Mouse (Mus musculus) limb, embryonic 14.5 days (tissue): ENCODE results near the gene Tram2. TPM values are rescaled to one million over a fixed set of nuclear protein-coding genes. Genes with fewer than 3 reads are reported as not detected.

ENCODE experiments used
- ATAC-seq: fragments of 200-750 bp; cut with Nextera tagmentation; 2 replicates; pipeline ENCODE4 v1.8.0; 2017; ENCODE audit warnings: low read depth, moderate number of reproducible peaks, moderate TSS enrichment; ENCODE audit not compliant: low FRiP score
- DNase-seq: peaks from one replicate; pipeline ENCODE4 v3.0.0-alpha.2; 2015; ENCODE audit warnings: low spot score
- H3K27ac ChIP-seq: fragments of 300-500 bp; sonication (generic); replicated peaks from 2 replicates; pipeline ENCODE4 v1.5.1; 2014; ENCODE audit warnings: low read depth, mild to moderate bottlenecking, low read length, moderate library complexity, mixed read lengths
- H3K27me3 ChIP-seq: fragments of 300-500 bp; sonication (generic); 2 replicates; pipeline ENCODE4 v1.6.1; 2014; ENCODE audit warnings: low read length, mixed read lengths; ENCODE audit not compliant: control insufficient read depth, insufficient read depth
- H3K36me3 ChIP-seq: fragments of 300-500 bp; sonication (generic); 2 replicates; pipeline ENCODE4 v1.6.1; 2014; ENCODE audit warnings: mild to moderate bottlenecking, low read length, moderate library complexity, mixed read lengths; ENCODE audit not compliant: control insufficient read depth, insufficient read depth
- H3K4me1 ChIP-seq: fragments of 300-500 bp; sonication (generic); 2 replicates; pipeline ENCODE4 v1.6.1; 2014; ENCODE audit warnings: antibody characterized with exemption, low read length, mixed read lengths; ENCODE audit not compliant: control insufficient read depth, insufficient read depth
- H3K4me2 ChIP-seq: fragments of 300-500 bp; sonication (generic); replicated peaks from 2 replicates; pipeline ENCODE4 v1.6.1; 2014; ENCODE audit warnings: low read depth, mild to moderate bottlenecking, low read length, moderate library complexity; ENCODE audit not compliant: severe bottlenecking
- H3K4me3 ChIP-seq: fragments of 300-500 bp; sonication (generic); replicated peaks from 2 replicates; pipeline ENCODE4 v1.5.1; 2014; ENCODE audit warnings: low read length
- H3K9ac ChIP-seq: fragments of 300-500 bp; sonication (generic); 2 replicates; pipeline ENCODE4 v1.6.1; 2014; ENCODE audit warnings: mild to moderate bottlenecking, low read depth, low read length, moderate library complexity; ENCODE audit not compliant: severe bottlenecking
- H3K9me3 ChIP-seq: fragments of 300-500 bp; sonication (generic); 2 replicates; pipeline ENCODE4 v1.6.1; 2016; ENCODE audit warnings: low read length; ENCODE audit not compliant: control insufficient read depth
- POLR2A ChIP-seq: fragments of 200-500 bp; IDR thresholded peaks from 2 replicates; pipeline ENCODE4 v1.8.0; 2012; ENCODE audit warnings: inconsistent platforms, mild to moderate bottlenecking, moderate library complexity, borderline replicate concordance; ENCODE audit not compliant: insufficient read depth, insufficient read length; ENCODE audit errors: extremely low read depth
- WGBS: fragments of 180-500 bp; shearing (Covaris S2); extraction: QIAGEN DNeasy Blood & Tissue Kit; methylation state at CpG from one replicate; pipeline ENCODE4 v1.1.7; 2014; 5-methylcytosine and 5-hydroxymethylcytosine counted together
- polyA plus RNA-seq, 2 experiments: library from polyadenylated mRNA; depleted of rRNA in 1 of 2; stranded (reverse) in 1 of 2; unstranded in 1 of 2; fragments of >200 nt; fragmentation: Nextera tagmentation in 1 of 2; extraction: Ambion mirVana in 1 of 2; gene quantifications; 2 replicates each; pipeline versions ENCODE4 v1.2.1 to v1.2.3; 2012 to 2014

Tram2 gene
- polyA plus RNA-seq, 2 experiments, result 15.5 to 20.3 TPM

GRCm38 (mm10) chr1:21052132-21052545 is 26.9 kb downstream of the Tram2 start:
- H3K4me1 ChIP-seq, result peaks cover 6% of the 10 kb centered on the region

GRCm38 (mm10) chr1:21049005-21049404 is 30.0 kb downstream of the Tram2 start:
- peaks cover 6% of the 10 kb centered on the region for H3K4me1 ChIP-seq
- no peaks in the 10 kb centered on the region for H3K36me3 ChIP-seq
- H3K27ac ChIP-seq, result no peak overlapping the region
- ATAC-seq (no peak), DNase-seq (no peak)
- no peaks in the 10 kb centered on the region for H3K9me3 ChIP-seq
- WGBS, result 90% methylated on average over 5 of the region's 5 CpGs
- no peak overlapping the region for H3K4me2 ChIP-seq
- TF ChIP-seq POLR2A, result no peak
- H3K27me3 ChIP-seq, result no peaks in the 10 kb centered on the region
- H3K9ac ChIP-seq, result no peak overlapping the region
- H3K4me3 ChIP-seq, result no peak overlapping the region

More at GRCm38 (mm10) chr1:21052132-21052545, 26.9 kb downstream of the Tram2 start:
- Histone ChIP-seq H3K4me3 (no peak overlapping the region), H3K9ac (no peak overlapping the region), H3K27me3 (no peaks in the 10 kb centered on the region), H3K4me2 (no peak overlapping the region), H3K9me3 (no peaks in the 10 kb centered on the region), H3K27ac (0 out of 2 replicates have a peak overlapping the region, but pooled peaks have one; percentile 28), H3K36me3 (0 out of 2 replicates have a peak, but pooled peaks cover 2% of the 10 kb centered on the region)
- WGBS, result 69% methylated on average over 5 of the region's 5 CpGs
- DNase-seq, result no peak
- ATAC-seq, result peak; percentile 50; the same call in 1 of the 2 replicates
- TF ChIP-seq POLR2A, result no peak

- H3K27me3 ChIP-seq, result no peaks in the 10 kb centered on the region
- H3K4me3 ChIP-seq, result no peak overlapping the region
- DNase-seq, result no peak
- H3K4me1 ChIP-seq, result peaks cover 6% of the 10 kb centered on the region
- no peak overlapping the region for H3K27ac ChIP-seq
- no peak overlapping the region for H3K4me2 ChIP-seq
- H3K9ac ChIP-seq, result no peak overlapping the region
- TF ChIP-seq POLR2A, result no peak
- no peaks in the 10 kb centered on the region for H3K36me3 ChIP-seq
- WGBS, result 89% methylated on average over 8 of the region's 8 CpGs
- no peaks in the 10 kb centered on the region for H3K9me3 ChIP-seq
- no peak for ATAC-seq
Observed at GRCm38 (mm10) chr1:21048402-21048801, 30.6 kb downstream of the Tram2 start.

- DNase-seq, result no peak
- Histone ChIP-seq H3K4me1 (peaks cover 21% of the 10 kb centered on the region), H3K27me3 (no peaks in the 10 kb centered on the region), H3K9ac (no peak overlapping the region), H3K4me2 (no peak overlapping the region), H3K9me3 (no peaks in the 10 kb centered on the region), H3K4me3 (no peak overlapping the region), H3K27ac (no peak overlapping the region), H3K36me3 (0 out of 2 replicates have a peak, but pooled peaks cover 3% of the 10 kb centered on the region)
- WGBS, result 84% methylated on average over 7 of the region's 7 CpGs
- no peak for TF ChIP-seq POLR2A
- ATAC-seq, result no peak
Observed at GRCm38 (mm10) chr1:21042461-21042860, 36.6 kb downstream of the Tram2 start.

DNA sequence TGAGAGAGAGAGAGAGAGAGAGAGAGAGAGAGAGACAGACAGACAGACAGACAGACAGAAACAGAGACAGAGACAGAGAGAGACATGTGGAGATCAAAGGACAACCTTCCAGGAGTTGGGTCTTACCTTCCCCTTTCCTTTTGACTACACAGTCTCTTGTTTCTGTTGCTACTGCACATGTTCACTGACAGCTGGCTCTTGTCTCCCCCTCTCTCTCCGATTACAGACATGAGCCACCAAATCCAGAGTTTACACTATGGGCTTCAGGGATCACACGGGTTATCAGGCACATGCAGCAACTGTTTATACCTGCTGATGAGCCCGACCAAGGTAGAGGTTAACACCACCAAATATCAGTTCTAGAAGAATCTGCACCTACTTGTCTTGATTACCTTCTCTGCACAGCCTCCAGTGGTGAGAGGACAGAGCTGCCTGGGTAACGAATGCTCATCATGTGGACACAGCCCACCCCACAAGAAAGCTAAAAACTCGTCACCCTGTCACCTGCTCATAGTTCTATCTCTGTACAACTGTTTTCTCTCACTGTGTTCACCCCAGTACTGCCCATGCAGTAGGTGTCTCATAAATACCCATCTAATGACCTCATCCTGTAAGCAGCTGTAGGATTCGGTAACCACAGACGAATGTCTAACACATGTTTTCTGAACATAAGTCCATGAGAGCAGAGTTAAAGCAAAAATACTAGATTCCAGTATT is 38.3 kb downstream of the Tram2 start:
- ATAC-seq, result peak; percentile 91
- Histone ChIP-seq H3K4me2 (no peak overlapping the region), H3K27me3 (no peaks in the 10 kb centered on the region), H3K36me3 (peaks cover 17% of the 10 kb centered on the region; the same call in 1 of the 2 replicates), H3K27ac (peak overlapping the region; percentile 48; the same call in 1 of the 2 replicates), H3K9ac (no peak overlapping the region), H3K9me3 (no peaks in the 10 kb centered on the region), H3K4me3 (no peak overlapping the region), H3K4me1 (peaks cover 21% of the 10 kb centered on the region)
- TF ChIP-seq POLR2A, result no peak
- peak; percentile 69 for DNase-seq
- 49% methylated on average over 7 of the region's 7 CpGs for WGBS
